Mouse (Mus musculus): ENCODE results near the gene Armc7. TPM values are rescaled to one million over a fixed set of nuclear protein-coding genes. Genes with fewer than 3 reads are reported as not detected.
A peak's percentile ranks its signal among the peaks of the same experiment; 100 is the strongest.

Gene Armc7
- 12.4 and 15.1 TPM in 2 replicates for polyA plus RNA-seq (2012; rRNA removed)

- TF ChIP-seq POLR2A (IDR thresholded peaks at IDR 0.05; ENCODE audit: borderline replicate concordance, extremely low read depth, insufficient read depth, insufficient read length, poor library complexity, severe bottlenecking) (peak; percentile 34; the same call in 1 of the 2 replicates), CTCF (IDR thresholded peaks at IDR 0.05; ENCODE audit: borderline replicate concordance, extremely low read depth, insufficient read depth, insufficient read length) (no peak)
- DNase-seq (ENCODE audit: low read depth) = peak; percentile 98
Observed at GRCm38 (mm10) chr11:115475025-115475757, at the start of gene Armc7. Gene Armc7 (plus strand): TSS chr11:115475667.

- no peak for TF ChIP-seq POLR2A (IDR thresholded peaks at IDR 0.05; ENCODE audit: borderline replicate concordance, extremely low read depth, insufficient read depth, insufficient read length, poor library complexity, severe bottlenecking)
- no peak for TF ChIP-seq CTCF (IDR thresholded peaks at IDR 0.05; ENCODE audit: borderline replicate concordance, extremely low read depth, insufficient read depth, insufficient read length)
- no peak for DNase-seq (ENCODE audit: low read depth)
Observed at GRCm38 (mm10) chr11:115425671-115426070, 49.8 kb upstream of the Armc7 start.

DNA sequence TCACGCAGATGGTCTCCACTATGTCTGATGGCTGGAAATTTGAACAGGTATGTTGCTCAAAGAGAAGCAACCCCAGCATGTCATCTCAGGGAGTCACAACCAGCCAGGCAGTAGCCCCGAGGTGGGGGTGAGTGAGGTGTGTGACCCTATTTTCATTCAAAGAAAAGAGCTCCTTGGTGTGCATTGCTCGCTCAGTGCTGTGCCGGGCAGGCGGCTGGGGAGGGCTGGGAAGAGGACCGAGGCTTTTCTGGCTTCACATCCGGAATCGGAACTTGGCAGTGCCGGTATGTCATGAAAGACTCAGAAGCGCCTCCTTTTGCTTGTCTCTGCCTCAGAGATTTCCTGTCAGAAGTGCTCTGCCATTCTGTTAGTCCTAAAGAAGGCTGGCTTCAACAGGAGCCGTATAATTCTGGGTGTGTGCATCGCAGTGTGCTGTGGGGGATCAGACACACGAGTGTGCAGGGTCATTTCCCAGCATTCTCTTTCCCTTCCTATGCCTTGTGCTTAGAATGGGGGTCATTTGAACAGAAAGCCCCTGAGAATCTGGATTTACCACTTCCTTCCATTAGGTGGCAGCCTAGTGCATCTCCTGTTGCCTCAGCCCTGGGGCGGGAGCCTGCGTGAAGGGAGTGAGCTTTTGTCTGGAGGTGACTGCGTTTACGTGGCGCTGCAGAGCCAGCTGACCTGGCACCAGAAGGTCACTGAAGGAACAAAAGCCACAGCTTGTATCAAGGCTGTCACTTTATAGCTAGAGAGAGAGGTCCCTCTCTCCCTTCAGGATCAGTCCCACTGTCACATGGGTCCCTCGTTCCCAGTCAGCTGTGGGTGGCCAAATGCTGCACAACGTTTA, 47.8 kb upstream of the Armc7 start:
- TF ChIP-seq POLR2A (IDR thresholded peaks at IDR 0.05; ENCODE audit: borderline replicate concordance, extremely low read depth, insufficient read depth, insufficient read length, poor library complexity, severe bottlenecking) (no peak), CTCF (IDR thresholded peaks at IDR 0.05; ENCODE audit: borderline replicate concordance, extremely low read depth, insufficient read depth, insufficient read length) (peak; percentile 80)
- DNase-seq (ENCODE audit: low read depth) = peak; percentile 87

- TF ChIP-seq POLR2A (IDR thresholded peaks at IDR 0.05; ENCODE audit: borderline replicate concordance, extremely low read depth, insufficient read depth, insufficient read length, poor library complexity, severe bottlenecking) (no peak), CTCF (IDR thresholded peaks at IDR 0.05; ENCODE audit: borderline replicate concordance, extremely low read depth, insufficient read depth, insufficient read length) (no peak)
- DNase-seq (ENCODE audit: low read depth) = no peak
Observed at GRCm38 (mm10) chr11:115429307-115429706, 46.2 kb upstream of the Armc7 start.

DNA sequence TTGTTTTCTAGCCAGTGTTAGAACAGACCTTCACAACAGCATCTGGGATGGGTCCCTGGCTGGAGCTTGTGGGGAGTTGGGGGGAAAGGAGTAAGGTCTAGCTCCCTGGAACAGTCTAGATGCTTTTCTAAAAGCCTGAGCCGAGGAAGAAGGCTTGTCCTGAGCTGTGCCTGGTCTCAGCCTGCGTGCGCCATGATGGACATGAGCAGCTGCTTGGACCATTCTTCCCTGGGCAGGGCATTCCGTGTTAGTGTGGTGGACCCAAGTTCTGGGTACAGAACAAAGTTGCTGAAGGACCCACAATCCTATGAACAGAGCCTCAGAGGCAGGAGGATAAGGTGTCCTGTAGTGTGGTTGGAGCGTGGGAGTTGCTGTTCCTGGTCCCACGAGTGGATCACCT, 44.9 kb upstream of the Armc7 start:
- TF ChIP-seq CTCF (IDR thresholded peaks at IDR 0.05; ENCODE audit: borderline replicate concordance, extremely low read depth, insufficient read depth, insufficient read length) = no peak

DNA sequence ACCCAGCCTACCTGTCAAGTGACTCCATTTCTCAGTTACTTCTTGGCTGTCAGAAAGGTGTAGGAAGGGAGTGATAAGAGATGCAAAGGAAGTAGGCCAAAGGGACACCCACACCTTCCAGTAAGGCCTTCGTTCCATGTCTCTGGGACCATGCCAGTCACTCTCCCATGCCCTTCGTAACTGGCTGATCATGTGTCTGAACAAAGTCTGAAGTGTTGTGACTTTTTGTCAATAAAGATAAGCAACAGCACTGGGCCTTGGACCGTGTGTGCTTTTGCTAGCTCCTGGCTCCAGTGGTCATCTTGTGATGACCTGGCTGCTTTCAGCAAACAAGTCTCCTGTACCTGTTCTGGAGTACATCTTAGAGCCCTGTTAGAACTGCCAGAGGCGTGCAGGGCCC, 42.7 kb upstream of the Armc7 start:
- no peak for DNase-seq (ENCODE audit: low read depth)
- TF ChIP-seq POLR2A (IDR thresholded peaks at IDR 0.05; ENCODE audit: borderline replicate concordance, extremely low read depth, insufficient read depth, insufficient read length, poor library complexity, severe bottlenecking) (no peak), CTCF (IDR thresholded peaks at IDR 0.05; ENCODE audit: borderline replicate concordance, extremely low read depth, insufficient read depth, insufficient read length) (no peak)

More for the DNA sequence above, 44.9 kb upstream of the Armc7 start:
- no peak for DNase-seq (ENCODE audit: low read depth)

GRCm38 (mm10) chr11:115433342-115433741, 42.1 kb upstream of the Armc7 start:
- TF ChIP-seq CTCF (IDR thresholded peaks at IDR 0.05; ENCODE audit: borderline replicate concordance, extremely low read depth, insufficient read depth, insufficient read length) = no peak
- no peak for TF ChIP-seq POLR2A (IDR thresholded peaks at IDR 0.05; ENCODE audit: borderline replicate concordance, extremely low read depth, insufficient read depth, insufficient read length, poor library complexity, severe bottlenecking)
- DNase-seq (ENCODE audit: low read depth) = no peak

DNA sequence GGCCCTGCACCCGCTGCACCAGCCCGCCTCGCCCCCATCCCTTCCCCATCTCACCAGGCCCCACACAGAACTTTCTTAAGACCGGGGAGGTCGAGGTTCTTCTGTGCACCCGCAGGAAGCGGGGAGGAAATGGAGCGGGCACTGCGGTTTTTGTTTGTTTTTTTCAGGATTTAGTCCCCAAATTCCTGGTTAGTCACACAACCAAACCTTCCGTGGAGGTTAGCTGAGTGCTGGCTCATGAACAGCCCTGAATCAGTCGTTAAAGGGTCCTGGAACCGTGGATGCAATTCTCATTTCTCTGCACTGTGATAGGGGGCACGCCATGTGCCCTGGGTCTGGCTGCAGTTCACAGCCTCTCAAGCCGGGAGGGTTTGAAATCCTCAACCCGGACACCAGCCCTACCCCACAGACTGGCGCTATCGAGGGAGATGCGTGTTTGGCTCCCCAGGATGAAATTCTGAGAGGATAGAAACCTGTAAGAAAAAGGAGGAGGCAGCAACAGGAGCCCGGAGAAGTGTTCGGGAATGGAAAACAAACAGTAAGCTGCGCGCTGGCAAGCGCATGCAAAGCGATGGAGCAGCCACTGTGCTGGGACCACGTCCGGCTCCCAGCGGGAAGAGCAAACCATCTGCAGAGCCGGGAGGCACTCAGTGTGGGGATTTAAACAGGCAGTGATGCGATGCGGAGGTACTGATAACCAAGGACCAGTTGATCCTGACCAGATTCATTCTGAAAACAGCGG, 39.7 kb upstream of the Armc7 start:
- TF ChIP-seq POLR2A (IDR thresholded peaks at IDR 0.05; ENCODE audit: borderline replicate concordance, extremely low read depth, insufficient read depth, insufficient read length, poor library complexity, severe bottlenecking) = no peak
- TF ChIP-seq CTCF (IDR thresholded peaks at IDR 0.05; ENCODE audit: borderline replicate concordance, extremely low read depth, insufficient read depth, insufficient read length) = no peak
- peak; percentile 74 for DNase-seq (ENCODE audit: low read depth)

GRCm38 (mm10) chr11:115437571-115438122, 37.8 kb upstream of the Armc7 start:
- DNase-seq (ENCODE audit: low read depth) = no peak
- TF ChIP-seq POLR2A (IDR thresholded peaks at IDR 0.05; ENCODE audit: borderline replicate concordance, extremely low read depth, insufficient read depth, insufficient read length, poor library complexity, severe bottlenecking) = no peak
- TF ChIP-seq CTCF (IDR thresholded peaks at IDR 0.05; ENCODE audit: borderline replicate concordance, extremely low read depth, insufficient read depth, insufficient read length) = no peak

DNA sequence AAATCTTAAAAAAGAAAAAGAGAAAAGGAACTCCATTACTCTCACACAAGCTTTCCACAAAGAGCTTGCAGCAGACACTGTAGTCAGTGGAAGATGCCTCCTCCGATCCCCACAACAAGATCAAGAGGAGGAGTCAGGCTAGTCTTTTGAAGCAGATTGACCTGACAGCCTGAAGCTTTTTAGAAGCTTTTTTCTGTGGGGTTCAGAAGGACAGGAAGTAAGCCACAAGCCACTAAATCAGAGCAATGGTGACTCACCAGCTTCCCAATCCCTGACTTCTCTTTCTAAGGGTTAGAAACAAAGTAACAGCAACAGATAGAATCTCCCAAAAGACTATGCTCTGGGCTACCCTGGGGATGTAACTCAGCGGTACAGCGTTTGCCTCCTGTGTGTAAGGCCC, 36.1 kb upstream of the Armc7 start:
- TF ChIP-seq POLR2A (IDR thresholded peaks at IDR 0.05; ENCODE audit: borderline replicate concordance, extremely low read depth, insufficient read depth, insufficient read length, poor library complexity, severe bottlenecking) (no peak), CTCF (IDR thresholded peaks at IDR 0.05; ENCODE audit: borderline replicate concordance, extremely low read depth, insufficient read depth, insufficient read length) (no peak)
- no peak for DNase-seq (ENCODE audit: low read depth)
